Mouse (Mus musculus): ENCODE results near the gene Immp2l.

DNA sequence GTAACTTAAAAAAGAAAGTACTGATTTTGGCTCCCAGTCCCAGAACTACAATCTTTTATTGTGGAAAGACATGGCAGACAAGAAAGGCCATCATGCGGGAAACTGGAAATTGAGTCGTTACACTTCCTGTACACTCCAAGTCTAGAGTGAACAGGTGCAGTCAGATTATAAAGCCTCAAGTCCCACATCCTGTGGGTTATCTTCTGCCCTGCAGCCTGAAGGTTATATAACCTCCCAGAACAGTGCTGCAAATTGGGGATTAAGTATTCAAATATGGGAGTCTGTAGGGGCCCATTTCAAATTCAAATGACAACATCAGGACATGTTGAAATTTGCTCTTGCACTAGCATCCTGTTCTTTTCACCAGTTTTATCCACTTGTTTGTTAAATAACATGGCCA is 301.9 kb downstream of the Immp2l start:
- TF ChIP-seq CHD2 (IDR thresholded peaks at IDR 0.05; ENCODE audit: low read depth, low read length) (no peak), ZNF384 (IDR thresholded peaks at IDR 0.05; ENCODE audit: low read depth, low read length) (no peak)

Data from ES-E14 (cell line).